Mouse (Mus musculus): Measurements from ENCODE around the gene Agfg1.

GRCm38 (mm10) chr1:82839614-82840421 lies 535 bp downstream of the Agfg1 start:
- TF ChIP-seq CTCF (IDR thresholded peaks at IDR 0.05; ENCODE audit: borderline replicate concordance, insufficient read depth, low read length) (no peak), POLR2A (IDR thresholded peaks at IDR 0.05; ENCODE audit: low read depth, low read length) (no peak)
